Mouse (Mus musculus) adrenal gland, postnatal 25 days (tissue): ENCODE measurements around the gene Pdzd3. TPM values are rescaled to one million over a fixed set of nuclear protein-coding genes. Genes with fewer than 3 reads are reported as not detected.

Source experiments
- DNase-seq: peaks from one replicate; pipeline ENCODE4 v3.0.0; 2021; ENCODE audit warnings: mixed read lengths
- total RNA-seq: library from RNA; stranded (reverse); gene quantifications from 2 replicates; pipeline ENCODE4 v1.2.3, GENCODE M21; 2021

The Pdzd3 gene
- total RNA-seq, 1 experiment from 2014 or later: 0.27 TPM

- no peak for DNase-seq
These were observed 51.7 kb downstream of the Pdzd3 start for GRCm38 (mm10) chr9:44199580-44199979.

DNA sequence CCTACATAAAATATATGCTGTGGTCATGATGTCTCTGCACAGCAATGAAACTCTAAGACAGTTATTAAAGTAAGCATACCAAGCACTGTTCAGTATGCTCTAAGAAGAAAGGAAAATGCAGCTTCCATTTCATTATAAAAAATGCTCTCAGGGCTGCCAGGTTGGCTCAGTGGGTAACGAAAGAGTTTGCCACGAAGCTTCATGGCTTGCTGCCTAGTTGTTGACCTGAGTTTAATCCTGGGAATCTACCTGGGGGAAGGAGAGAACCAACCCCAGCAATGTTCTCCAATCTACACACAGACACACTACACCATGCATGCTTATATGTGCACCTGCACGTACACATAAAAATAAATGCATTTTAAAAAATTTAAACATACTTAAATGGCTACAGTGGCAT is 52.1 kb downstream of the Pdzd3 start:
- no peak for DNase-seq

Other genes starting within 250 kb of the Pdzd3 start
- gene Thy1, start 208.1 kb downstream of the Pdzd3 start, total RNA-seq: 30.8 and 37.7 TPM in 2 replicates
- 20.9 and 22.8 TPM in 2 replicates for gene Usp2, start 184.4 kb downstream of the Pdzd3 start, total RNA-seq
- gene Mfrp, start 149.7 kb downstream of the Pdzd3 start, total RNA-seq: not detected in 2 replicates
- 9.9 and 10.9 TPM in 2 replicates for gene C1qtnf5, start 144.2 kb downstream of the Pdzd3 start, total RNA-seq
- 0.82 and 1.5 TPM in 2 replicates for gene Gm49380, start 138.0 kb downstream of the Pdzd3 start, total RNA-seq
- gene Rnf26, start 138.0 kb downstream of the Pdzd3 start, total RNA-seq: 30.3 and 36.4 TPM in 2 replicates
- gene Mcam, start 117.0 kb downstream of the Pdzd3 start, total RNA-seq: 32.2 and 32.9 TPM in 2 replicates
- 32.7 and 36.2 TPM in 2 replicates for gene Cbl, start 17.4 kb downstream of the Pdzd3 start, total RNA-seq
- gene Ccdc153, start 10.8 kb downstream of the Pdzd3 start, total RNA-seq: 2.0 and 3.7 TPM in 2 replicates
- gene Nlrx1, start 17.1 kb upstream of the Pdzd3 start, total RNA-seq: 18.5 and 34.8 TPM in 2 replicates
- gene Abcg4, start 37.1 kb upstream of the Pdzd3 start, total RNA-seq: 39.1 and 43.4 TPM in 2 replicates
- gene Hinfp, start 54.2 kb upstream of the Pdzd3 start, total RNA-seq: 23.6 and 29.3 TPM in 2 replicates
- gene C2cd2l, start 68.8 kb upstream of the Pdzd3 start, total RNA-seq: 43.3 and 48.8 TPM in 2 replicates
- 34.3 and 34.5 TPM in 2 replicates for gene Dpagt1, start 74.5 kb upstream of the Pdzd3 start, total RNA-seq
- 56.5 and 65.2 TPM in 2 replicates for gene H2afx, start 83.2 kb upstream of the Pdzd3 start, total RNA-seq
- gene Hmbs, start 92.8 kb upstream of the Pdzd3 start, total RNA-seq: 81.2 and 102 TPM in 2 replicates
- 52.4 and 74.6 TPM in 2 replicates for gene Vps11, start 110.2 kb upstream of the Pdzd3 start, total RNA-seq
- 144 and 148 TPM in 2 replicates for gene Hyou1, start 128.0 kb upstream of the Pdzd3 start, total RNA-seq
- gene Slc37a4, start 145.4 kb upstream of the Pdzd3 start, total RNA-seq: 21.4 and 27.1 TPM in 2 replicates
- gene Rps25, start 155.7 kb upstream of the Pdzd3 start, total RNA-seq: 1,083 and 1,176 TPM in 2 replicates
- 89.7 and 92.0 TPM in 2 replicates for gene Trappc4, start 156.1 kb upstream of the Pdzd3 start, total RNA-seq
- gene Ccdc84, start 167.1 kb upstream of the Pdzd3 start, total RNA-seq: 20.4 and 21.9 TPM in 2 replicates
- not detected in 2 replicates for gene Foxr1, start 189.7 kb upstream of the Pdzd3 start, total RNA-seq
- gene Upk2, start 203.5 kb upstream of the Pdzd3 start, total RNA-seq: not detected in 2 replicates
- 56.0 and 82.0 TPM in 2 replicates for gene Bcl9l, start 231.4 kb upstream of the Pdzd3 start, total RNA-seq